Mouse (Mus musculus) heart, postnatal 14 days (tissue): ENCODE measurements at regions not wholly inside any gene's neighbourhood (a gene's known extent, or its start where the extent isn't known, plus 50 kb on each side); places are given as distances from the start of the nearest gene placed in this dataset.
A peak's percentile ranks its signal among the peaks of the same experiment; 100 is the strongest.
"Not testable (repeated sequence)": the region's sequence is repeated elsewhere in the genome, so short reads cannot be mapped to it uniquely, and the experiment has no call there.

Experiments
- DNase-seq, 2 experiments: peaks; one replicate each; pipeline ENCODE4 v3.0.0; 2021 to 2022
- intact Hi-C: fragments of 180-260 bp; cut with DNase I; formaldehyde crosslinking; loops from one replicate; pipeline ENCODE4 v1.15.1; 2025

- no peak for DNase-seq
Measured at GRCm38 (mm10) chr1:8097046-8097445, 3289.4 kb downstream of the Gm37988 start.

GRCm38 (mm10) chr1:8123021-8123420, 3290.9 kb upstream of the A830018L16Rik start:
- intact Hi-C loops, result not testable (repeated sequence)
- peak; percentile 6 to 35 for DNase-seq

More at GRCm38 (mm10) chr1:8097046-8097445, 3289.4 kb downstream of the Gm37988 start:
- intact Hi-C loops, result no loop called here

DNA sequence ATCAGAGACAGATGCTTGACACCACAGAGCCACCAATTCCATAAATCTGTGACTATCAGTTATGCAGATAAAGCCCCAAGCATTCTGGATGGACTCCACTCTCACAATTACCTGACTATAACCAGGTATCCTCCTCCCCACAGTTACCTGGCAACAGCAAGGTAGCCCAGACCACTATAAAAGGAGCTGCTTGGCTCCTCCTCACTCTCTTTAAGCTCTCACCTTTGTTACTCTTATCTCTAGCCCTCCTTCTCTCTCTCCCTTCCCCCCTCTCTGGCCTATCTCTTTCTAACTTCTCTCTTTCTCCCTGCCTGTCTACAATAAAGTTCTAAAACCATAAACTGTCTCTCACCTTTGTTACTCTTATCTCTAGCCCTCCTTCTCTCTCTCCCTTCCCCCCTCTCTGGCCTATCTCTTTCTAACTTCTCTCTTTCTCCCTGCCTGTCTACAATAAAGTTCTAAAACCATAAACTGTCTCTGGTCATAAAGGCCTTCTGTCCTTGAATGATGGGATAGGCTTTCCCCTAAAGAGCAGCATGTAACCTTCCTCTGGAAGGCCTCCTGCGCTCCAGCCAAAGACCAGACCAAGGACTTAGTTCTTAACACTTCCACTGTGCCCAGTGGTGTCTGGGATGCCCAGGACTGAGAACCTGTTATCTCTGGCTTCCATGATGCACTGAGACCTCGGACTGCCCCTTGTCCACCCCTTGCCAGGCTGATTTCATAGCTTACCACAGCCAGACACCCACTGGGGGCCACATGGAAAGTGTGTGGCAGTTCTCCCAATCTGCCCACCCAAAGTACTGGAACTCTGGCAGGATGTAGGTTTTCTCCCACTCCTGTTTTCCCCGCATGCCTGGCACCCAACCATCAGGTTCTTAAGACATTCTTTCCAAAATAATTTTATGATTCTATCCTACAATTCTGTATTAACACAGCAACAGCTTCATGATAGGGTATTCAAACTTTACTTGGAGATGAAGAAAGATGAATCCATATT, 3279.2 kb upstream of the A830018L16Rik start:
- DNase-seq, intact Hi-C loops: not testable (repeated sequence)

GRCm38 (mm10) chr1:8142583-8142982, 3271.3 kb upstream of the A830018L16Rik start:
- intact Hi-C loops, result no loop called here
- no peak for DNase-seq

- DNase-seq, result no peak
- intact Hi-C loops, result no loop called here
Measured at GRCm38 (mm10) chr1:8173196-8173595, 3240.7 kb upstream of the A830018L16Rik start.
